Mouse (Mus musculus) heart, postnatal 36 days (tissue): ENCODE measurements around the gene Dnah1. TPM values are rescaled to one million over a fixed set of nuclear protein-coding genes. Genes with fewer than 3 reads are reported as not detected.
A peak's percentile ranks its signal among the peaks of the same experiment; 100 is the strongest.

Experiments
- DNase-seq, 2 experiments: peaks; one replicate each; pipeline ENCODE4 v3.0.0; 2021 to 2022
- intact Hi-C: fragments of 180-260 bp; cut with DNase I; formaldehyde crosslinking; loops from one replicate; pipeline ENCODE4 v1.15.1; 2025
- total RNA-seq, 2 experiments: library from RNA; stranded (reverse); gene quantifications; 2 replicates each; pipeline ENCODE4 v1.2.3; 2021

Gene Dnah1
- total RNA-seq, result under 1 TPM in 1 of 2 experiments, not detected in 1; 0.06 TPM

- DNase-seq, result peak; percentile 29 to 54
- intact Hi-C loops, result no loop called here
Observed at GRCm38 (mm10) chr14:31323849-31324792, at the start of gene Dnah1. TSS of gene Dnah1 (minus strand) at chr14:31323896.

GRCm38 (mm10) chr14:31369377-31369776 is 45.7 kb upstream of the Dnah1 start:
- no peak for DNase-seq
- intact Hi-C loops, result no loop called here

GRCm38 (mm10) chr14:31367951-31368350 is 44.3 kb upstream of the Dnah1 start:
- DNase-seq, result no peak
- intact Hi-C loops, result no loop called here

- peak; percentile 75 to 81 for DNase-seq
- intact Hi-C loops, result loop anchor here (1.0 kb wide), 1 partner anchor 108 kb away; no protein-coding TSS in a partner anchor
Observed at GRCm38 (mm10) chr14:31365350-31365749, 41.7 kb upstream of the Dnah1 start.

GRCm38 (mm10) chr14:31364589-31364988 is 40.9 kb upstream of the Dnah1 start:
- intact Hi-C loops, result no loop called here
- DNase-seq, result no peak

- intact Hi-C loops, result no loop called here
- no peak for DNase-seq
Observed at GRCm38 (mm10) chr14:31362236-31362635, 38.5 kb upstream of the Dnah1 start.

GRCm38 (mm10) chr14:31345367-31345766 is 21.7 kb upstream of the Dnah1 start:
- intact Hi-C loops, result no loop called here
- DNase-seq, result no peak

GRCm38 (mm10) chr14:31343241-31343640 is 19.5 kb upstream of the Dnah1 start:
- intact Hi-C loops, result no loop called here
- no peak for DNase-seq

GRCm38 (mm10) chr14:31337947-31338346 is 14.3 kb upstream of the Dnah1 start:
- DNase-seq, result no peak
- intact Hi-C loops, result loop anchor here (2.0 kb wide), 1 partner anchor 87 kb away; the partner anchor contains the start of genes Bap1 and Phf7

GRCm38 (mm10) chr14:31337406-31337805 is 13.7 kb upstream of the Dnah1 start:
- intact Hi-C loops, result loop anchor here (2.0 kb wide), 1 partner anchor 87 kb away; the partner anchor contains the start of genes Bap1 and Phf7
- no peak for DNase-seq

GRCm38 (mm10) chr14:31336369-31337155 is 12.9 kb upstream of the Dnah1 start, which contains the start of gene Capn7:
TSS of gene Capn7 (plus strand) at chr14:31336638.
- intact Hi-C loops, result loop anchor here (2.0 kb wide), 1 partner anchor 86 kb away; the partner anchor contains the start of genes Bap1 and Phf7
- peak; percentile 99 for DNase-seq

- intact Hi-C loops, result loop anchor here (2.0 kb wide), 1 partner anchor 85 kb away; the partner anchor contains the start of genes Bap1 and Phf7
- no peak for DNase-seq
Observed at GRCm38 (mm10) chr14:31335765-31336164, 12.1 kb upstream of the Dnah1 start.

- intact Hi-C loops, result no loop called here
Observed at GRCm38 (mm10) chr14:31330957-31331356, 7.3 kb upstream of the Dnah1 start.

GRCm38 (mm10) chr14:31329741-31330140 is 6.0 kb upstream of the Dnah1 start:
- intact Hi-C loops, result loop anchor here (5.0 kb wide), 1 partner anchor 112 kb away; the partner anchor contains the start of genes Nisch and Sema3g
- DNase-seq, result no peak

More at GRCm38 (mm10) chr14:31330957-31331356, 7.3 kb upstream of the Dnah1 start:
- no peak for DNase-seq

- intact Hi-C loops, result loop anchor here (1.0 to 5.0 kb wide), 2 partner anchors 55 to 110 kb away; partner anchors contain the start of genes Nisch and Sema3g
- DNase-seq, result no peak
Observed at GRCm38 (mm10) chr14:31327681-31328080, 4.0 kb upstream of the Dnah1 start.

GRCm38 (mm10) chr14:31327196-31327595 is 3.5 kb upstream of the Dnah1 start:
- no peak for DNase-seq
- intact Hi-C loops, result loop anchor here (1.0 to 5.0 kb wide), 2 partner anchors 55 to 110 kb away; partner anchors contain the start of genes Nisch and Sema3g

- intact Hi-C loops, result loop anchor here (1.0 to 5.0 kb wide), 2 partner anchors 54 to 109 kb away; partner anchors contain the start of genes Nisch and Sema3g
- no peak for DNase-seq
Observed at GRCm38 (mm10) chr14:31326770-31327169, 3.1 kb upstream of the Dnah1 start.

- intact Hi-C loops, result loop anchor here (1.0 to 5.0 kb wide), 2 partner anchors 108 to 147 kb away; partner anchors contain the start of genes Nisch and Sema3g
- no peak for DNase-seq
Observed at GRCm38 (mm10) chr14:31325551-31325950, 1.9 kb upstream of the Dnah1 start.

GRCm38 (mm10) chr14:31324851-31325250 is 1.2 kb upstream of the Dnah1 start:
- peak in 1 of 2 experiments; percentile 21 for DNase-seq
- intact Hi-C loops, result loop anchor here (1.0 to 5.0 kb wide), 2 partner anchors 108 to 147 kb away; partner anchors contain the start of genes Nisch and Sema3g

- DNase-seq, result no peak
- intact Hi-C loops, result no loop called here
Observed at GRCm38 (mm10) chr14:31323189-31323588, 507 bp downstream of the Dnah1 start.
